29 mouse cellular contexts compared by ENCODE assay signal in genomic region chr11:55187292-55187691, GRCm38 (mm10). TPM values are rescaled to one million over a fixed set of nuclear protein-coding genes. Genes with fewer than 3 reads are reported as not detected.
DNase-seq lines count a peak whose midpoint lies in the region; ATAC-seq and TF ChIP-seq lines count a peak whose summit lies in the region.
"Had no signal": no experiment of that assay in that cellular context is flagged by ENCODE, and none has a peak within 500 bp of the region (broad histone marks: within the 10 kb centered on the region; RNA-seq: fewer than 3 reads in every experiment).

No protein-coding gene starts in this region.

- no peak for TF ChIP-seq CTCF in heart, adult 2 months (IDR thresholded peaks at IDR 0.05)

- H3K36me3 ChIP-seq in embryonic facial prominence, embryonic 14.5 days (ENCODE audit: control insufficient read depth, insufficient read depth, low read length): no peaks in the 10 kb centered on the region
- no peaks in the 10 kb centered on the region for H3K36me3 ChIP-seq in embryonic facial prominence, embryonic 10.5 days (replicated peaks)
- no peaks in the 10 kb centered on the region for H3K36me3 ChIP-seq in heart, adult 2 months (ENCODE audit: control insufficient read depth, insufficient read depth, low read length)
- no peaks in the 10 kb centered on the region for H3K36me3 ChIP-seq in heart, embryonic 14.5 days (ENCODE audit: control insufficient read depth, insufficient read depth, low read length)
- H3K36me3 ChIP-seq in kidney, embryonic 14.5 days (ENCODE audit: control insufficient read depth, insufficient read depth, low read length): no peaks in the 10 kb centered on the region
- no peaks in the 10 kb centered on the region for H3K36me3 ChIP-seq in hindbrain, embryonic 14.5 days (replicated peaks; ENCODE audit: control insufficient read depth, insufficient read depth)
- H3K36me3 ChIP-seq: embryonic facial prominence, embryonic 15.5 days; hindbrain, embryonic 15.5 days; midbrain, embryonic 15.5 days; neural tube, embryonic 15.5 days had no signal

- no peaks in the 10 kb centered on the region for H3K9me3 ChIP-seq in embryonic facial prominence, embryonic 14.5 days (ENCODE audit: control insufficient read depth, low read length)
- H3K9me3 ChIP-seq in embryonic facial prominence, embryonic 10.5 days: no peaks in the 10 kb centered on the region
- no peaks in the 10 kb centered on the region for H3K9me3 ChIP-seq in heart, embryonic 14.5 days (ENCODE audit: control insufficient read depth, low read length)
- no peaks in the 10 kb centered on the region for H3K9me3 ChIP-seq in kidney, embryonic 14.5 days (ENCODE audit: control insufficient read depth, low read length)
- no peaks in the 10 kb centered on the region for H3K9me3 ChIP-seq in hindbrain, embryonic 14.5 days (ENCODE audit: control insufficient read depth, low read length)
- H3K9me3 ChIP-seq: embryonic facial prominence, embryonic 15.5 days; hindbrain, embryonic 15.5 days; midbrain, embryonic 15.5 days; neural tube, embryonic 15.5 days had no signal

- WGBS in embryonic facial prominence, embryonic 14.5 days: 58% methylated on average over 4 of the region's 4 CpGs
- WGBS in embryonic facial prominence, embryonic 10.5 days: 78% methylated on average over 4 of the region's 4 CpGs
- WGBS in heart, adult 2 months: 48% methylated on average over 4 of the region's 4 CpGs
- WGBS in heart, embryonic 14.5 days: 29% methylated on average over 4 of the region's 4 CpGs
- 85% methylated on average over 4 of the region's 4 CpGs for WGBS in kidney, embryonic 14.5 days
- 88% methylated on average over 4 of the region's 4 CpGs for whole genome bisulfite sequencing in hindbrain, embryonic 14.5 days

- H3K4me1 ChIP-seq in embryonic facial prominence, embryonic 14.5 days (ENCODE audit: control insufficient read depth, insufficient read depth, low read length): 0 out of 2 replicates have a peak, but pooled peaks cover 4% of the 10 kb centered on the region
- H3K4me1 ChIP-seq in embryonic facial prominence, embryonic 10.5 days: peaks cover 20% of the 10 kb centered on the region
- H3K4me1 ChIP-seq in heart, adult 2 months (ENCODE audit: control insufficient read depth, insufficient read depth, low read length): peaks cover 4% of the 10 kb centered on the region
- H3K4me1 ChIP-seq in heart, embryonic 14.5 days (ENCODE audit: control insufficient read depth in 2 of 2, insufficient read depth in 2 of 2, low read length in 2 of 2): peaks cover 9 to 14% of the 10 kb centered on the region in 2 experiments
- H3K4me1 ChIP-seq in kidney, embryonic 14.5 days (ENCODE audit: control insufficient read depth, insufficient read depth, low read length): no peaks in the 10 kb centered on the region
- H3K4me1 ChIP-seq in hindbrain, embryonic 14.5 days (replicated peaks; ENCODE audit: control insufficient read depth, insufficient read depth, low read length): no peaks in the 10 kb centered on the region
- H3K4me1 ChIP-seq: embryonic facial prominence, embryonic 15.5 days; hindbrain, embryonic 15.5 days; midbrain, embryonic 15.5 days; neural tube, embryonic 15.5 days had no signal

- peak; percentile 38 for DNase-seq in embryonic facial prominence, embryonic 14.5 days (ENCODE audit: low spot score)
- no peak for DNase-seq in embryonic facial prominence, embryonic 10.5 days (ENCODE audit: low spot score)
- DNase-seq in heart, adult 2 months: peak in 1 of 2 experiments; percentile 48
- DNase-seq in cerebellum, postnatal 14 days: no peak
- no peak for DNase-seq in hindbrain, embryonic 14.5 days (ENCODE audit: low spot score)
- DNase-seq: cerebellum, adult 18-20 months; cerebellum, postnatal 36 days; kidney, postnatal 10 days; left cerebral cortex, postnatal 4 days; liver; right cerebral cortex, postnatal 14 days; thymus, adult 18-20 months had no signal

- no peak for ATAC-seq in embryonic facial prominence, embryonic 14.5 days (ENCODE audit: low read depth)
- no peak; the same call in 1 of the 2 replicates for ATAC-seq in heart, embryonic 14.5 days (ENCODE audit: insufficient number of reproducible peaks, insufficient read depth, low FRiP score, low read depth)
- peak; percentile 63 for ATAC-seq in megakaryocyte progenitor cell, adult 5-6 weeks (replicated peaks; ENCODE audit: poor library complexity)
- ATAC-seq in kidney, embryonic 14.5 days (ENCODE audit: low FRiP score, low TSS enrichment): no peak
- ATAC-seq in hindbrain, embryonic 14.5 days (ENCODE audit: low FRiP score): no peak
- ATAC-seq: forebrain, embryonic 16.5 days; intestine, postnatal 0 days; midbrain, embryonic 15.5 days had no signal

- TF ChIP-seq EP300 in heart, adult 2 months (IDR thresholded peaks at IDR 0.05; ENCODE audit: insufficient read depth, low read depth, low read length): peak; percentile 66; the same call in 1 of the 2 replicates

- 0 out of 2 replicates have a peak, but pooled peaks have one; percentile 14 for TF ChIP-seq POLR2A in heart, adult 2 months (IDR thresholded peaks at IDR 0.05; ENCODE audit: insufficient read depth, low read depth, low read length)

- H3K4me3 ChIP-seq in embryonic facial prominence, embryonic 14.5 days (ENCODE audit: low read depth, low read length): no peak overlapping the region
- no peak overlapping the region for H3K4me3 ChIP-seq in embryonic facial prominence, embryonic 10.5 days
- H3K4me3 ChIP-seq in heart, adult 2 months: no peak overlapping the region
- no peak overlapping the region for H3K4me3 ChIP-seq in heart, embryonic 14.5 days (ENCODE audit: control insufficient read depth in 1 of 2, insufficient read depth in 1 of 2, low read depth in 1 of 2, low read length in 2 of 2)
- H3K4me3 ChIP-seq in kidney, embryonic 14.5 days (ENCODE audit: low read length): no peak overlapping the region
- H3K4me3 ChIP-seq in hindbrain, embryonic 14.5 days (replicated peaks; ENCODE audit: low read length): no peak overlapping the region
- H3K4me3 ChIP-seq: embryonic facial prominence, embryonic 15.5 days; hindbrain, embryonic 15.5 days; layer of hippocampus, adult 2 months; megakaryocyte, embryonic 14.5 days; midbrain, embryonic 15.5 days; neural tube, embryonic 15.5 days had no signal

- no peak overlapping the region for H3K4me2 ChIP-seq in embryonic facial prominence, embryonic 14.5 days (ENCODE audit: low read depth, low read length)
- no peak overlapping the region for H3K4me2 ChIP-seq in heart, embryonic 14.5 days (ENCODE audit: low read length)
- H3K4me2 ChIP-seq in kidney, embryonic 14.5 days (replicated peaks; ENCODE audit: low read depth, low read length): no peak overlapping the region
- no peak overlapping the region for H3K4me2 ChIP-seq in hindbrain, embryonic 14.5 days (replicated peaks)
- H3K4me2 ChIP-seq: embryonic facial prominence, embryonic 15.5 days; hindbrain, embryonic 15.5 days; midbrain, embryonic 15.5 days; neural tube, embryonic 15.5 days had no signal

- H3K79me2 ChIP-seq in heart, adult 2 months (replicated peaks; ENCODE audit: control insufficient read depth, insufficient read depth, low read length): no peaks in the 10 kb centered on the region

- H3K27me3 ChIP-seq in embryonic facial prominence, embryonic 14.5 days (replicated peaks; ENCODE audit: control insufficient read depth, insufficient read depth, low read length): no peaks in the 10 kb centered on the region
- 0 out of 2 replicates have a peak, but pooled peaks cover 6% of the 10 kb centered on the region for H3K27me3 ChIP-seq in embryonic facial prominence, embryonic 10.5 days (replicated peaks; ENCODE audit: low read depth, poor library complexity, severe bottlenecking)
- no peaks in the 10 kb centered on the region for H3K27me3 ChIP-seq in heart, adult 2 months (ENCODE audit: control insufficient read depth, insufficient read depth, low read length)
- no peaks in the 10 kb centered on the region for H3K27me3 ChIP-seq in heart, embryonic 14.5 days (ENCODE audit: control insufficient read depth, insufficient read depth, low read length)
- no peaks in the 10 kb centered on the region for H3K27me3 ChIP-seq in kidney, embryonic 14.5 days (ENCODE audit: control insufficient read depth, insufficient read depth, low read length)
- H3K27me3 ChIP-seq in hindbrain, embryonic 14.5 days (ENCODE audit: control insufficient read depth, insufficient read depth, low read length): no peaks in the 10 kb centered on the region
- H3K27me3 ChIP-seq: embryonic facial prominence, embryonic 15.5 days; hindbrain, embryonic 15.5 days; midbrain, embryonic 15.5 days; neural tube, embryonic 15.5 days had no signal

- no peak overlapping the region for H3K27ac ChIP-seq in embryonic facial prominence, embryonic 14.5 days (replicated peaks; ENCODE audit: low read depth, low read length)
- no peak overlapping the region for H3K27ac ChIP-seq in embryonic facial prominence, embryonic 10.5 days (replicated peaks)
- peak overlapping the region; percentile 55 for H3K27ac ChIP-seq in heart, adult 2 months
- H3K27ac ChIP-seq in heart, embryonic 14.5 days (replicated peaks in 1 of 2; ENCODE audit: control insufficient read depth in 1 of 2, insufficient read depth in 1 of 2, low read depth in 2 of 2, low read length in 2 of 2): peak overlapping the region; percentile 52 to 83
- H3K27ac ChIP-seq in kidney, embryonic 14.5 days (ENCODE audit: low read depth, low read length): no peak overlapping the region
- no peak overlapping the region for H3K27ac ChIP-seq in hindbrain, embryonic 14.5 days
- H3K27ac ChIP-seq: embryonic facial prominence, embryonic 15.5 days; hindbrain, embryonic 15.5 days; layer of hippocampus, adult 2 months; midbrain, embryonic 15.5 days; neural tube, embryonic 15.5 days had no signal

- H3K9ac ChIP-seq in embryonic facial prominence, embryonic 14.5 days (ENCODE audit: low read depth, low read length): no peak overlapping the region
- no peak overlapping the region for H3K9ac ChIP-seq in heart, adult 2 months (ENCODE audit: low read depth, low read length)
- no peak overlapping the region for H3K9ac ChIP-seq in heart, embryonic 14.5 days (ENCODE audit: low read length)
- H3K9ac ChIP-seq in kidney, embryonic 14.5 days (ENCODE audit: low read depth, low read length): no peak overlapping the region
- H3K9ac ChIP-seq in hindbrain, embryonic 14.5 days: no peak overlapping the region
- H3K9ac ChIP-seq: embryonic facial prominence, embryonic 15.5 days; hindbrain, embryonic 15.5 days; midbrain, embryonic 15.5 days; neural tube, embryonic 15.5 days had no signal

- intact Hi-C loops in heart, adult 2 months (cut with DNase I): no loop called here

RNA-seq across cellular contexts. Expression of gene Slc36a2, which starts 2.4 kb away (rescaled TPM):
- polyA plus RNA-seq in embryonic facial prominence, embryonic 14.5 days (2014; fragmentation: Nextera tagmentation; extraction: Ambion mirVana): 3.3 and 6.3 TPM in 2 replicates
- polyA plus RNA-seq in embryonic facial prominence, embryonic 10.5 days (2016; fragmentation: Nextera tagmentation; extraction: Ambion mirVana): 0.50 and 0.96 TPM in 2 replicates
- 10 to 100 TPM; 10.6 to 12.1 TPM for total RNA-seq in heart, adult 2 months (2021)
- polyA plus RNA-seq in heart, adult 2 months (2012; rRNA removed): 70.1 and 80.6 TPM in 2 replicates
- polyA plus RNA-seq in heart, embryonic 14.5 days (2014; fragmentation: Nextera tagmentation; extraction: Ambion mirVana): 5.2 and 7.3 TPM in 2 replicates
- total RNA-seq in megakaryocyte progenitor cell, adult 5-6 weeks (2015): 3.1 and 4.7 TPM in 2 replicates
- 1.7 and 2.6 TPM in 2 replicates for total RNA-seq in megakaryocyte progenitor cell, adult 5-6 weeks (2017)
- polyA plus RNA-seq in kidney, embryonic 14.5 days (2014; fragmentation: Nextera tagmentation; extraction: Ambion mirVana): 0.63 and 0.80 TPM in 2 replicates
- polyA plus RNA-seq in hindbrain, embryonic 14.5 days (2014; fragmentation: Nextera tagmentation; extraction: Ambion mirVana): 0.70 and 0.99 TPM in 2 replicates
- total RNA-seq: MEL had no signal
- polyA plus RNA-seq: intestine, postnatal 0 days had no signal

RNA-seq across cellular contexts. Expression of gene Slc36a1, which starts 16.9 kb away (rescaled TPM):
- 2.3 and 2.6 TPM in 2 replicates for polyA plus RNA-seq in embryonic facial prominence, embryonic 14.5 days (2014; fragmentation: Nextera tagmentation; extraction: Ambion mirVana)
- 1.3 and 1.6 TPM in 2 replicates for polyA plus RNA-seq in embryonic facial prominence, embryonic 10.5 days (2016; fragmentation: Nextera tagmentation; extraction: Ambion mirVana)
- total RNA-seq in heart, adult 2 months (2021): 10 to 100 TPM; 11.4 to 13.2 TPM
- polyA plus RNA-seq in heart, adult 2 months (2012; rRNA removed): 11.4 and 11.9 TPM in 2 replicates
- polyA plus RNA-seq in heart, embryonic 14.5 days (2014; fragmentation: Nextera tagmentation; extraction: Ambion mirVana): 1.6 and 1.8 TPM in 2 replicates
- total RNA-seq in megakaryocyte progenitor cell, adult 5-6 weeks (2015): 24.6 and 25.4 TPM in 2 replicates
- total RNA-seq in megakaryocyte progenitor cell, adult 5-6 weeks (2017): 10.7 and 12.4 TPM in 2 replicates
- polyA plus RNA-seq in kidney, embryonic 14.5 days (2014; fragmentation: Nextera tagmentation; extraction: Ambion mirVana): 2.1 and 2.2 TPM in 2 replicates
- 4.8 and 5.2 TPM in 2 replicates for polyA plus RNA-seq in hindbrain, embryonic 14.5 days (2014; fragmentation: Nextera tagmentation; extraction: Ambion mirVana)

RNA-seq across cellular contexts. Expression of gene Slc36a3, which starts 35.8 kb away (rescaled TPM):
- not detected in 2 replicates for polyA plus RNA-seq in embryonic facial prominence, embryonic 14.5 days (2014; fragmentation: Nextera tagmentation; extraction: Ambion mirVana)
- not detected in 2 replicates for polyA plus RNA-seq in embryonic facial prominence, embryonic 10.5 days (2016; fragmentation: Nextera tagmentation; extraction: Ambion mirVana)
- total RNA-seq in heart, adult 2 months (2021): not detected
- polyA plus RNA-seq in heart, adult 2 months (2012; rRNA removed): not detected in 2 replicates
- not detected in 2 replicates for polyA plus RNA-seq in heart, embryonic 14.5 days (2014; fragmentation: Nextera tagmentation; extraction: Ambion mirVana)
- not detected in 2 replicates for total RNA-seq in megakaryocyte progenitor cell, adult 5-6 weeks (2015)
- 0.14 TPM in 1 of 2 replicates, not detected in the other for total RNA-seq in megakaryocyte progenitor cell, adult 5-6 weeks (2017)
- polyA plus RNA-seq in kidney, embryonic 14.5 days (2014; fragmentation: Nextera tagmentation; extraction: Ambion mirVana): not detected in 2 replicates
- polyA plus RNA-seq in hindbrain, embryonic 14.5 days (2014; fragmentation: Nextera tagmentation; extraction: Ambion mirVana): not detected in 2 replicates
- total RNA-seq: adrenal gland, postnatal 36 days; gastrocnemius, adult 18-20 months; layer of hippocampus, adult 2 months; left cerebral cortex, adult 18-20 months; left cerebral cortex, postnatal 4 days had no signal
- polyA plus RNA-seq: embryonic facial prominence, embryonic 15.5 days; forebrain, embryonic 16.5 days; hindbrain, embryonic 15.5 days; intestine, postnatal 0 days; liver, embryonic 16.5 days; midbrain, embryonic 15.5 days; neural tube, embryonic 15.5 days; stomach, embryonic 14.5 days had no signal

Comparison
In these comparisons a context has a peak if more than half of its experiments do, and no peak if none do; other contexts are left out.
1. H3K27ac ChIP-seq: peak in heart, adult 2 months (single experiment) and heart, embryonic 14.5 days (2 of 2); none in embryonic facial prominence, embryonic 14.5 days (single experiment), embryonic facial prominence, embryonic 10.5 days (single experiment), kidney, embryonic 14.5 days (single experiment) and hindbrain, embryonic 14.5 days (single experiment).